Mouse (Mus musculus) kidney, embryonic 14.5 days (tissue): ENCODE data around the gene Gzma. TPM values are rescaled to one million over a fixed set of nuclear protein-coding genes. Genes with fewer than 3 reads are reported as not detected.

Experiments
- polyA plus RNA-seq: library from polyadenylated mRNA; unstranded; fragments of >200 nt; fragmentation: Nextera tagmentation; extraction: Ambion mirVana; gene quantifications from 2 replicates; pipeline ENCODE4 v1.2.1, GENCODE M21; 2014

Gzma gene
- polyA plus RNA-seq, 1 experiment from 2014 or later: not detected

Other genes starting within 250 kb of the Gzma start
- 60.5 and 86.4 TPM in 2 replicates for gene Mtrex, start 173.6 kb downstream of the Gzma start, polyA plus RNA-seq
- gene Dhx29, start 173.5 kb downstream of the Gzma start, polyA plus RNA-seq: 14.7 and 24.8 TPM in 2 replicates
- gene Ccno, start 113.2 kb downstream of the Gzma start, polyA plus RNA-seq: 0.17 and 0.55 TPM in 2 replicates
- not detected in 2 replicates for gene Mcidas, start 107.1 kb downstream of the Gzma start, polyA plus RNA-seq
- gene Cdc20b, start 65.9 kb downstream of the Gzma start, polyA plus RNA-seq: not detected in 2 replicates
- gene Gpx8, start 54.6 kb downstream of the Gzma start, polyA plus RNA-seq: 142 and 204 TPM in 2 replicates
- 3.9 and 5.9 TPM in 2 replicates for gene Esm1, start 108.7 kb upstream of the Gzma start, polyA plus RNA-seq
- not detected in 2 replicates for gene Gzmk, start 124.9 kb upstream of the Gzma start, polyA plus RNA-seq
- 3.4 and 6.1 TPM in 2 replicates for gene BC067074, start 192.2 kb upstream of the Gzma start, polyA plus RNA-seq